Mouse (Mus musculus) kidney, adult 11 months (tissue): ENCODE data around the gene Rassf3.

Source experiments
- DNase-seq: peaks from one replicate; pipeline ENCODE4 v3.0.0; 2022

The Rassf3 gene

DNA sequence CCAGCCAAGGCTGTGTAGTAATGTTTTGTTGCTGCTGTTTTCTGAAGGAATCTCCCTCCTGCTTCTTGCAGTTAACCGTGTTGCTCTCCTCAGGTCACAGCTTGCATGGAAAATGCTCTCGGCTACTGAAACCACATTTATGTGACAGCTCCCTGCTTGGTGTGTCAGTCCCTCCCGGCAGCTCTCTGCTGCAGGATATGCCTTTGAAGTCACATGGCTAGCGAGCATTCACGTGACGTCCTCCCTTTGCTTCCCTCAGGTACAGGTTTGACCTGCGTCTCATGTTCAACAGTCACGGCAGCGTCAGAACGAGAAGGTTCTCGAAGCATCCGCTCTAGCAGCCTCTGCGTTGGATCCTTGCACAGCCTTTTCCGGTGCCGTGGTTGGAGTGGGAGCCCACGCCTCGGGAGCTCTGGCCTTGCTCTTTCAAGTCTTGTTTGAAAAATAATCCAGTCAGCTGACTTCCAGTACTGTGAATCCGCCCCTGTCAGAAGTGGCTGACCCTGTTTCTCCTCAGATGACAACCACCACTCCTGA lies 81.3 kb downstream of the Rassf3 start:
- DNase-seq, result peak; percentile 20

DNA sequence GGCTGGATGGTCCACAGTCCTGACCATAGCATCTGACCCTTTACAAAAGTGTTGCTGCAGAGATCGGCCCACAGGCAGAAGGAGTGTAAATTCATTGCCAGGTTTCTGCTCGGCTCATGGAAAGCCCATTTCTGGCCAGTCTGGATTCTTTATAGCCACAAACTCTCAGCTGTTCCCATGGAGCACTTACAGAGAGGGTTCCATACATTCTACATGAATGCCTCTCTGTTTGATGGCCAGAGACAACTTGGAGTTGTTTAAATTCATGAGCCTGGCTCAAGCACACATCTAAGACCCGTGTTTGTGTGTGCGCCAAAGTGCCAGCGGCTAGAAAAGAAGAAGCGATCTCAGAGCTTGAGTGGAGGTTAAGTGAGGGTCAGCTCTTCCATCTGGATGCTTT lies 81.9 kb downstream of the Rassf3 start:
- no peak for DNase-seq

DNA sequence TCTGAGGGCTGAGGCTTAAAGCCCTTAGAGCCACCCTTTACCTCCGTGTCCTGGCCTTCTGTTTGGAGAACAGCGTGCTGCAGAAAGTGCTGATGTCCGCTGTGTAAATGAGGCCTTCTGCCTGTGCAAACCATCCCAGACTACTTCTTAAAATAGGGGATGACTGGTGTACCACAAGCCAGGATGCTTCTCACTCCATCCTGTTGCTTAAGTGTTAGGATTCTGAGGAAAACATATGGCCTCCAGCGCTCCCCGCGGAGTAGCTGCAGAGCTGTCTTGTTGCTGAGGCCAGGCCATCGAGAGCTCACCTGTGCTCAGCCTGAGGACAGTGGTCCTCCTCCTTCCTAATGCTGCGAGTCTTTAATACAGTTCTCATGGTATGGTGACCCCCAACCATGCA lies 84.2 kb downstream of the Rassf3 start:
- no peak for DNase-seq

DNA sequence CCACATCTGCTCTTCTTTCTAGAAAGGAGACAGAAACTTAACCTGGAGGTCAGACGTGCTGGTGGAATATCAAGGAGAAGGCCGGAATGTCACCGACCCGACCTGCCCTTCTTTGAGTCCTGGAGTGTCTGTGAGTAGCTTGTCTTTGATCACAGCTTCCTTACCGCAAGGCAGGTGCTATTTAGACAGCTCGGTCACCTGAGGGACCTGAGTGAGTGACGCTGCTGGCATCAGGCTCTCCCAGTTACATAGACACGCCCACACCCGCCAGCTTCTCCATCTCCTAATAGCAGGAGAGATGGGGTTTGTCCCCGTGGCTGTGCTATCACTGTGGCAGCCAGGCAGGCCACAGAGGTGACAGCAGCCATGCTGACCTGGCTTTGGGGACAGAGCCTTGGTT lies 85.5 kb downstream of the Rassf3 start:
- DNase-seq, result no peak

DNA sequence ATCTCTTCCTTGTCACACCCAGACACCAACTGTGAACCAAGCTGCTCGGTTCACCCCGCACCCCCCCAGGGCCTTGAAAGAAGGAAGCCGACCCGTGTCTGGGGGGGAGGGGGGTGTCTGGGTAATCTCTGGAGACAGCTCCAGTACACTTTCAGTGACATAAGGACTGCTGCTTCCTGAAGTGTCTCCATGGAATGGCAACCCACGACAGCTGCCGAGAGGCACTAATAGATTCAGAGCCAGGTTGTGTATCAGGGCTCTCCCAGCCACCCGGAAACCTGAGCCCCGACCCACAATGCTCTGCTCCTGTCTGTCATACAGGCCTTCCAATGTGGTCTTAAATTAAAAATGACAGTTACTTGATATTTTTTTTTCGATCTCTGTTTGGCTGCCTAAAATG lies 89.8 kb downstream of the Rassf3 start:
- DNase-seq, result no peak

DNA sequence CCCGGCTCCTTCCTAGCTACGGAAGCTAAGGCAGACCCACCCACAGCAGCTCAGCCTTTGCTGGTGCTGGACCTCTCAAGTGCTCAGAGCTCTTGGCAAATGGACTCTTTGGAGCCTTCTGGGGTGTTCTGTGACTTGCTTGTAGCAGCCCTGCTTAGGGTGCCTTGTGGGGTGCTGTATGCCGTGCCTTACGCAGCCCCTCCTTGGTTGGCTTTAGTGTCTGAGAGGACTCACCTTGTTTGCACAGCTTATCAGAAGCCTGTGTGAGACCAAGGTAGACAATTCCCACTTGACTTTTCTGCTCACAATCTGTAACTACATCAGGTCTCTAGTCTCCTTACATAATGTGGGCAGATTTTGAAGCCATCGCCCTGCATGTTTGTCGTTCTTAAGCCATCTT lies 90.5 kb downstream of the Rassf3 start:
- no peak for DNase-seq

DNA sequence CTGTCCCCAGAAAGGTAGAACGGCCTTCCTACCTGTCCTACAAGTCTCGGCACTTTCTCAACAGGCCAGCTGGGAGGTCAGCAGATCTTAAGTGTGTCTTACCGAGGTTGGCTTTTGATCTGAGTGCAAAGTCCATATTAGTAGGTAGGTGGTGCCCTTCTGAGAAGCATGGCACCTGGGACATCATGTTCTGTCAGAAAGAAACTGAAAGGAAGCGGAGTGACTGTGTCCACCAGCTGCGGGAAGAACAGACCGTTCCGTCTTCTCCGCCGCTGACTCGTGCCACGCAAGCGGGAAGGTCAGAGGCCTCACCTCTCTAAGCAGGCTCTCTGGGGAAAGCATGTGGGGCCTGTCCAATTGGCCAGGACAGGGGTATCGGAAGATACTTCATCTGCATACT lies 91.4 kb downstream of the Rassf3 start:
- peak; percentile 51 for DNase-seq

DNA sequence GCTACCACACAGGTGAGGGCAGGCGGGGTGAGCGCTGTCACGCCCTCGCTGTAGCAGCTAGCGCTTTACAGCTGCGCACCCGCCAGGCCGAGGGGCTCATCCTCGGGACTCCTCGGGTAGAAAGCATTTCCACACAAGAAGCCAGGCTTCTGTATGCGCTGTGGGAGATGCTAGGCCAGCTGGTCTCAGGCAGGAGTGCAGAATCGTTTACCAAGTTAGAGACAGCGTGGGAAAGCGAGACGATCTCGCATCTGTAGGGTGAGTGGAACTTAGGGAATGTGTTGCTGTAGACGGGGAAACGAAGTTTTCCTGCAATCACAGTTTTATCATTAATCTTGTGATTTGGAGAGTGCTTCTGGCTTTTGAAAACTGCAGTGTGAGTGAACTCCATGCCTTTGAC lies 94.9 kb downstream of the Rassf3 start:
- no peak for DNase-seq

DNA sequence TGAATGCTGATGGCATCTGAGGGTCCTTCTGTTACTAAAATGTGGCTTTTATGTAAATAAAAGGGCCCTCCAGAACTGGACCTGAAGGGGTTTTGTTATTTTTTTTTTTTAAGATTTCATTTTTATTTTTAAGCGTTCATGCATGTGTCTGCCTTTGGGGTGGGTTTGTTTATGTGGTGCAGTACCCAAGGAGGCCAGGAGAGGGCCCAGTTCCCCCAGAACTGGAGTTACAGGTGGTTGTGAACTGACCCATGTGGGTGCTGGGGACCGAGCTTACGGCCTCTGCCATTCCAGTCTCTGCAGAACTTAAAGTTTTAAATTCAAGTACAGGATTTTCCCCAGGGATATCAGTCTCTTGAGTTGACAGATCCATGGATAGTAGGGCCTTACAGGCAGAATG lies 96.8 kb downstream of the Rassf3 start:
- no peak for DNase-seq

DNA sequence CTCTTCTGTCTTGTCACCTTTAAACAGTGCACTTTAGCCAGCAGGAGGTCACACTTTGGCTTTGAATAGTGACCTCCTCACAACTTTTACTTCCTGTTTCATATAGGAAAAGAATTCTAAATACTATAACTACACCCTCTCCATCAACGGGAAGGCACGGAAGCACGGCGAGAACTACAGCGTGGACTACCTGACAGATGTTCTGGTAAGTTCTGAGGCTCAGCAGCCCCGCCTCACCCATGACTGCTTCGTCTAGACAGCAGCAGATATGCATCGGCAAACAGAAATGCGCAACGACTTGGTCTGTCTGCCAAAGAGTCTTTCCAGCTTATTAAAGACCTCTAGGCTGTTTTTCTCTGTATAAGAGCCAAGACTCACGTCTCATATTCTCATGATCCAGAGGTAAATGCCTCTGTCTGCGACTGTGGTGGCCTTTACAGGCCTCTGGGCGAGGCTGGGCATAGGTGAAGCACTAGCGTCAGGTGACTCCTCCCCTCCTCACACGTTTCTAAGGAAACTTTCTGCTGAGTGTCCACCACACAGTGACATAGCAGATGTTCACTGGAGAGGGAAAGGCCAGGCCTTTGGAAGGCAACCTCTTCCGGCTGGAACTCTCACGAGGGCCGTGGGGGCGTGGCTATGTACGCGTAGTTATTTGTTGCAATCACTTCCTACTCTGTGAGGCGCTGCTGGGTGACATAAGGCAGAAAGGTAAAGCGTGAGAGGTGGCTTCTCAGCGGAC lies 99.4 kb downstream of the Rassf3 start:
- peak; percentile 19 for DNase-seq

DNA sequence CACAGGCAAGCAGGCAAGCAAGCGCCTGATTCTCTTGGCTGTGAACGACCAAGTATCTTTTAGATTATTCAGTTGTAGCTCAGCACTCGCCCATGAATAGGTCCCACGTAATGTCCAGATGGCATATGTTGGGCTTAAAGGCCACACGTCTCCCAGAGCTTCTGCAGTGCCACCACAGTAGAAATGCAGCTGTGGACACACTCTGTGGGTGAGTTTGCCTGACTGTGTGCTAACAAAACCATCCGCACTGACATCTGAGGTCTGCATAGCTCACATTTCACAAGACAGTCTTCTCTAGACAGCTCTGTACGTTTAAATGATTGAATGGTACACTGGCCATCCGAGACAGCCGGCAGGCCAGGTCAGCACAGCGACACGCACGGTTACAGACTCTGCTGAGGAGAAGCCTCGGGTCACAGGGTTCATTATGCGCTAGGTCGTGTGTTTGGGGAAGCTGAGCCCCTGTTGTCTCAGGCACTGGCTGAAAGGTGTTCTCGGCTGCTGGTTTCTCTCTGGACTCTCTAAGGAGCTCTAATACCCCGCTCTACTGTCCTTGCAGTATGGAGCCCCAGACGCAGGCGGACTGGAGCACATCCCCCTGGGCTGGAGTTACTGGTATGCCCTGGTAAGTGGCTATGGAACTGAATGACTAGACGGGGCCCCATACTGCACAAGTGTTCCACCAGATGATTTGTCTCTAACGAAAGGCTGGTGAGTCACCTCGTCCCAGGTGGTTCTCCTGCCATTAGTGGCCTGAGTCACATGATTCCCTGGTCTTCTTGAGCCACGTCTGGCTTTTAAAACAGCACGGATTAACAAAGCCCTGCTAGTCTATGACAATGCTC lies 100.3 kb downstream of the Rassf3 start:
- DNase-seq, result no peak

DNA sequence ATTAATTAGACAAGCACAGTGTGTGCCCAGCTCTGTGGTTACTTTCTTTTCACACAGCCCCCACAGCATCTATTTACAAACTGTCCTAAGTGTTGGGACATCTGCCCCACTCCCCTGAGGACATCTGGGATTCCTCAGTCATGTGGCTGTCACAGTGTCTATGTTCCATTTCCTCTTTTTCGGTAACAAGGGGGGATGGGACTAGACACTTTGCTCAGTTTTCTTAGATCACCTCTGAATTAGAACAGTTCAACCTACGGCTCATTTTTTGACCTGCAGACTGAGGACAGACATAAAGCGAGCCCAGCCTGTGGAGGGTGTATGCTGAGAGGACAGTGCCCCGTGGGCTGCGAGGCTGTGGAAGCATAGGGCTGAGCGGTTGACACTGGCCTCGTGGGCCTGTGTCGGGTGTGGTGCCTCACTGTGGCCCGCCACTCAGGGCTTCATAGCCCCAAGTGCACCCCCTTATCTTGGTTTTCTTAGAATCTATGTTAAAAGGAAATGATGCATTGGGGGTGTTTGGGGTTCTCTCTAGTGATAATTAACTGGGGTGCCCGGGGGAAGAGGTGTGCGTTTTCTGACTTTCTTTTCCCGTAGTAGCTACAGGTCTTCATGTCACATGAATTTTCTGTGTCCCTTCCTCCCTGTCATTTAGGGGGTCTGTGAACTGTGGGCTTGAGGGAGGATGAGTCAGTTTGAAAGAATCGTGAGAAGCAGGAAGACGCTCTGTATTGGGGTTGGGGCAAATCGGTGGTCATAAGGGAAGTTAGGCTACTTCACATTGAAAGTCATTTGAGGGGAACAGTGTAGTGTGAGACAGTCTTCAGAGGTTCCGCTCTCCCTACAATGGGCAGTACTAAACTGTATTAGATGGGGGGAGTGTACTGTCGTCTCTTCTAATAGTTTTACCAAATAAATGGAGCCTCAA lies 101.2 kb downstream of the Rassf3 start:
- DNase-seq, result no peak

DNA sequence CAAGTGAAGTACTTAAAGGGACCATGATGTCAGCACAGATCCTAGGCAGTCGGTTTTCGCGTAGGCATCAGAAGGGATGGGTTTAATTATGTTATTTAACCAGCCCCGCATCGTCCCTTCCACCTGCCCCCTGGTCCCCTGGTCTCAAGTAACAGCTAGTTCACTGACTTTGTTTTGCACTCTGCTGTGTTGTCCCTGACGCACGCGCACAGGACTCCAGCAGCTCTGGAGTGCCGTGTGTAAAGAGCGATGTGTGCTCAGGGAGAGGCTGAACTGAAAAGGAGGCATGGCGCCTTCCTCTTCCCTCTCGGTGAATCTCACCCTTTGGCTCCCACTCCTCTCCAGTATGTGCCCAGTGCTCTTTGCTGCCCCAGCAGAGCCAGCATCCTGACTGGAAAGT lies 102.1 kb downstream of the Rassf3 start:
- no peak for DNase-seq

DNA sequence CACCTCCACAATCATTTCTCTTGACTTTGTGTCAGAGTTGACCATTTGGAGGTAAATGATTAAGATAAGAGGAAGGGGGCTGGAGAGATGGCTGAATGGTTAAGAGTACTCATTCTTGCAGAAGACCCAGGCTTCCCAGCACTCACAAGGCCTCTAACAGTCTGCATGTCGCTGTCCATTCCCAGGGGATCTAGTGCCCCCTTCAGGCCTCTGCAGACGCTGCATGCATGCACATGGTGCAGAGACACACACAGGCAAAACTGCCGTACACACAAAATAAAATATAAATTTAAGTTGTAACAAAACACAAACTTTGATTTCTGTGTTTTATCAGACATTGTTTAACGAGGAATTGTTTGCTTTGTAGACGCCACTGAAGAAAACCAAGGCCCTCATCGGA lies 105.4 kb downstream of the Rassf3 start:
- DNase-seq, result no peak

DNA sequence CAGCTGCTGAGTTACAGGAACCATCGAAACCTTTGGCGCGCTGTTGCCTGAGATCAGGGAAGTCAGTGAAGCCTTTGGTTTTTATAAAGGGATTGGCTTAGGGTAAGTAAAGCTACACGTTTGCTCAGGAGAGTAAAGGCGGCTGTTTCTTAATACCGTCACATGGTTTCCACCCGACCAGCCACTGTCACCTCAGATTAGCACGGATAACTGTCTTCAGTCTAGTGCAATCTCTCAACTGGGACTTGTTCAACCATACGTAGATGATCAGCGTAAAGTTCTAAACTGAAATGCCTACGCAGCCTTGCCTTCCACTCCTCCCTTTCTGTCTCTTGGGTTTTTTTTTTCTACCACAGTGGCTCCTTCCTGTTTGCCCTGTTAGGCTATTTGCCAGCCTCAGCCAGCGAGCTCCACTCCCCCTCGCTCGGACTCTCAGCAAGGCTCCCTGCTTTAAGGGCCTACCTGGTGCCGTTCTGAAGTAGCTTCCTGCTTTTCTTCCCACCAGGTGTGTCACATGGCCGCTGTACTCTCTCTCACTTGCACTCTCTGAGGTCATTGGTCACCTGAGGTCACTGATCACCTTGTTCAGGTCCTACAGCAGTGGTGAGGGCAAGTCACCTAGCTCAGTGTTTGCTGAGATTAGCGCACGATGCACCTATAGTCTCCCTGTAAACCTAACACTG lies 107.2 kb downstream of the Rassf3 start:
- peak; percentile 38 for DNase-seq

DNA sequence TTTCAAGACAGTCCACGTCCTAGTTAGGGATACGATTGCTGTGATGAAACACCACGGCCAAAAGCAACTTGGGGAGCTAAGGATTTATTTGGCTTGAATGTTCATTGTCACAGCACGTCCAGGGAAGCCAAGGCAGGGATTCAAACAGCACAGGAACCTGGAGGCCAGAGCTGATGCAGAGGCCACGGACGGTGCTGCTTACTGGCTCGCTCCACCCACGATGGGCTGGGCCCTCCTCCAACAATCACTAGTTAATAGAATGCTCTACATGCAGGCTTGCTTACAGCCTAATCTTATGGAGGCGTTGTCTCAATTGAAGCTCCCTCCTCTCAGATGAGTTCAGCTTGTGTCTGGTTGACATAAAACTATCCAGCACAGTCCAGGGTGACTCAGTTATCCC lies 108.4 kb downstream of the Rassf3 start:
- peak; percentile 25 for DNase-seq

DNA sequence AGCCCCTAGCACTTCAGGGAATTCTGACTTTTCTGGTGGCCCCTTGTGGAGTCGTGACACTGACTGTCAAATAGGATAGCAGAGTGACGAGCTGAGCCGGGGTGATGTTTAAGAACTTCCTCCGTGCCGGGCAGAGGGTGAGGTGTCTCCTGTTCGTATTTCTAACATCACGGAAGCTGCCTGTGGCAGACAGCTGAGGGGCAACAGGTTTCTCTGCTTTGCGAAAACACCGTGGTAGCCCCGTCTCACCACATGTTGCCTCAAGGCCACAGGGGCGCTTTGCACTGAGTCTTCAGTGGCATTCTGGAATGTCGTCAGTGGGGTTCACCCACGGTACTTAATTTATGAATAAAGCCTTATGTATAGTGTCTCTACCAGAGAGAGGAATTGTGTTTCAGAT lies 108.9 kb downstream of the Rassf3 start:
- no peak for DNase-seq

DNA sequence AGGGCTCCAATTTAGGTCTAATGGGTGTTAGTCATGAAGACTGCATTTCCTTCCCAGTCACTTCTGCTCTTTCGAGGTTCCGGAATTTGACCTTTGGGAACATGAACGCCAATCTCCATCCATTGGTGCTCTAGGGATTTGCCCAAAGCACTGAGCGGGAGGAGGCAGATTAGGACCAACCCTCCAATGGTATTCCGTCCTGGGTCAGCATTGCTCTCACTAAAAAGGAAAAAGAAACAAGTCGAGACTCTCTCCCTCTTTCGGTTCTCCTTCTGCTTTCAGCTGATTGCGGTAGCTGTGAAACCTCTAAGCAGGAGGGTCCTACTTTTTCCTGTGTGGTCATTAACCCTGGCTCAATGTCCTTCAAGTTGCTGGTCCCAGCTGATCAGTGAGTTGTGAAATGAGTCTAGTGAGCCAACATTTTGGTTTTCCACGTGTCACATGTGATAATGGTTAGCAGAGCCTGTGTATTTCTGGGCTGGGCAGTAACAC lies 110.3 kb downstream of the Rassf3 start:
- DNase-seq, result peak; percentile 71

DNA sequence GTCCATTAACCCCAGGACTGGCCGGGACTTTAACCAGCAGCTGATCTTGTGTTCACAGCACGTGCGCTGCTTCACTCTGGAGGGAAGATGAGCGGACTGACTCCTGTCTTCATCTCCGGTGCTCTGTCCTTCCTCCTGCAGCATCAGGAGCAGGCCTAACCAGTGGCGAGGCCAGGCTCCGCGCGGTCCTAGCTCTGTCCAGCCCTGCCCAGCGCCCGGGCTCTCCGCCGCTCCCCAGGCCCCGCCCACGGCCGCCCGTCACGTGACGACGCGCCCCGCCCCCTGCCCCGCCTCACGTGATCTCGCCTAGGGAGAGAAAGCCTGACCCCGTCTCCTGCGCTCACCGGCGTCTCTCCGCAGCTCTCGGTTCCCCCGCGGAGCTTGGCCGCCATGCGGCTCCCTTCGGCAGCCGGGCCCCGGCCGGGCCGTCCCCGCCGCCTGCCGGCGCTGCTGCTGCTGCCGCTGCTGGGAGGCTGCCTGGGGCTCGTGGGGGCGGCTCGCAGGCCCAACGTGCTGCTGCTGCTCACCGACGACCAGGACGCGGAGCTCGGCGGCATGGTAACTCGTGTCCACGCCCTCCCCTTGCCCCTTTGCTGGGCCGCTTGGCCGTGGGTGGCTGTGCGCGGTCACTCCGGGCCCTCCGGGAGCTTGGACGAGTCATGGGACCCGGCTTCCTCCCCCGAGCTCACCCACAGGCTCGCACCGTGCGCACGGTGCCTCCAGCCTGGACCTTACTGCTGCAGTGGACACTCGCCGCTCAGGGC lies 111.2 kb downstream of the Rassf3 start, which contains the start of gene Gns:
Gene Gns, plus strand, starts transcription at position 290 of the 764 bp plus-strand sequence.
- peak; percentile 88 for DNase-seq

DNA sequence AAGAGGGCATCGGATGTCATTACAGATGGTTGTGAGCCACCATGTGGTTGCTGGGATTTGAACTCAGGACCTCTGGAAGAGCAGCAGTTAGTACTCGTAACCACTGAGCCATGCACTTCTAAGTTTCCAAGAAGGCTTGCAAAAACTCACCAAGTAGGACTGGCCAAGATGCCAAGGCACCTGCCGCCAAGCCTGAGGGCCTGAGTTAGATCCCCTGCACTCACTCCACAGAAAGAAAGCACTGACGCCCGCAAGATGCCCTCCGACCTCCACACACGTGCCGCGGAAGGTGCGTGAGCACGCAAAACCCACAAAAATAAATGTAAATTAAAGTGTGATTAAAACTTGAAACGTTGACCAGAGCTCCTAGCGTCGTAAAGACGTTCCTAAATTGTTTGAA lies 111.8 kb downstream of the Rassf3 start:
- DNase-seq, result peak; percentile 39

DNA sequence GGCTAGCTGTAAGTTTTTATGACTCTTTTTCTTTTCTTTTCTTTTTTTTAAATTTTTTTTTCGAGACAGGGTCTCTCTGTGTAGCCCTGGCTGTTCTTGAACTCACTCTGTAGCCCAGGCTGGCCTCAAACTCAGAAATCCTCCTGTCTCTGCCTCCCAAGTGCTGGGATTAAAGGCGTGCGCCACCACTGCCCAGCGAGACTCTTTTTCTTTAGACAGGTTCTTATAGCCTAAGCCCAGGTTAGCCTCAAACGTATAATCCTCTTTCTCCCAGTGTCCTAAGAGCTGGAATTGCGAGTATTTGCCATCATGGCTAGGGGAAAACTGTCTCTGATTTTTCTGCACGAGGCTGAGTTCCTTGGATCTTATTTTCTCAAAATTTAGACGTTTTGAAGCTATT lies 112.9 kb downstream of the Rassf3 start:
- DNase-seq, result no peak
